Mouse (Mus musculus): ENCODE data around the gene Slx4ip. TPM values are rescaled to one million over a fixed set of nuclear protein-coding genes. Genes with fewer than 3 reads are reported as not detected.
"Not testable (repeated sequence)": the region's sequence is repeated elsewhere in the genome, so short reads cannot be mapped to it uniquely, and the experiment has no call there.

Gene Slx4ip
- total RNA-seq (2021) = 10 to 100 TPM; 11.5 to 12.3 TPM

DNA sequence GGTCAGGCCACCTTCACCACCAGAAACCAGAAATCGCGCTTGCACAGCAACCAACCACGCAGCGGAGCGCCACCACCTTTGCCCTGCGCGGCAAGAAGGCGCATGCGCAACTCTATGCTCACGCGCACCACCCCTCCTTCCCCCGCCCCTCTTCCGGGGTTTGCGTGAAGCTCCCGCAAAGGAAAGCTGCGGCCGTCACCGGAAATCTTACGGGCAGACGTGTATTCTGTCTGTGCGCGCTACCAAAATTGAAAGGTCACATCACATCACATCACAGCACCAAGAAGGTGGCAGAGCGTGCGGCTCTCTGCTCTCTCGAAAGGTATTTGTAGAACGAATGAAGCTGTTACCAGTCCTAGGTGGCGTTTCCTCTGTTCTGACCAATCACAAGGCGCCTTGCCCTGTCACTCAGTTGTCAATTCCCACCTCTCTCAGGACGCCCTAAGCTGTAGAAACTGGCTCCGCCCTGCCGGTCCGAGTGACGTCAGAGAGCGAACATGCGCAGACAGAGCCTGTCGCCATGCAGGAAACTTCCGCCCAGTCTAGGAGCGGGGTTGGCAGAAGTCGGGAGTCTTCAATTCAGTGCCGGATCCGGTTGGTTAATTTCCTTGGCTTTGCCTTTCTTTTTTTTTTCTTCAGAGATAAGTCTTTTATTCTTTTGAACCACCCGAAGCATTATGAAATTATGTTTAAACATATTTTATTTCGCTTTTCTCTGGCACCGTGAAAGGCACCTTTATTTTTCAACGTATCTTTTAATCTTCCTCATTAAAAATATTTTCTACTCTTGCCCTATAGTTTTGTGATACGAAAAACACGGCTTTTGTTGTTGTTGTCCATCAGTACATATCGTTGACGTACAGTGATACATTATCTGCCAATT lies at the start of gene Slx4ip, which contains the start of the genes AL731706.1 and Mkks:
Gene Slx4ip (plus strand): TSS at position 151 of the 883 bp plus-strand sequence.
Gene AL731706.1 (minus strand): TSS at position 322 of the 883 bp plus-strand sequence.
Gene Mkks (minus strand): TSS at position 322 of the 883 bp plus-strand sequence.
- intact Hi-C loops (cut with DNase I) = no loop called here

DNA sequence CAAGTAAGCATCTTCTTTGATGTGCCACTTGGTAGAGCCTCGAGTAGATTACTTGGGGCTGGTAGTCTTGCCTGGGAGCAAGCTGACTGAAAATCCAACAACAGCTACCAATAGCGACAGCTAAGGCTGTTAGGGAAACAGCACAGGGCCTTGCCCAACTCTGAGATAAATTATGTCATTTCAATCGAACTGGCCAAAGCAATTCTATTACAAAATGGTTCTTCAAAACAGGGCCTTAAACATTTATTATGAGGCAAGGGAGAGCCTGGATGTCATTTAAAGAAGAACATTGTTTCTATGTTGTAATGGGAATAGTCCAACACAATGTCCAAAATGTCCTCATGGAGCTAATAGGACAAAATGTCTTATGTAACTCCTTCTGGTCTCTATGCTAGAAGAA lies 40.7 kb upstream of the Slx4ip start:
- intact Hi-C loops (cut with DNase I) = no loop called here
- no peak for DNase-seq

More for the DNA sequence above, at the start of gene Slx4ip, which contains the start of the genes AL731706.1 and Mkks:
- DNase-seq = peak; percentile 99

DNA sequence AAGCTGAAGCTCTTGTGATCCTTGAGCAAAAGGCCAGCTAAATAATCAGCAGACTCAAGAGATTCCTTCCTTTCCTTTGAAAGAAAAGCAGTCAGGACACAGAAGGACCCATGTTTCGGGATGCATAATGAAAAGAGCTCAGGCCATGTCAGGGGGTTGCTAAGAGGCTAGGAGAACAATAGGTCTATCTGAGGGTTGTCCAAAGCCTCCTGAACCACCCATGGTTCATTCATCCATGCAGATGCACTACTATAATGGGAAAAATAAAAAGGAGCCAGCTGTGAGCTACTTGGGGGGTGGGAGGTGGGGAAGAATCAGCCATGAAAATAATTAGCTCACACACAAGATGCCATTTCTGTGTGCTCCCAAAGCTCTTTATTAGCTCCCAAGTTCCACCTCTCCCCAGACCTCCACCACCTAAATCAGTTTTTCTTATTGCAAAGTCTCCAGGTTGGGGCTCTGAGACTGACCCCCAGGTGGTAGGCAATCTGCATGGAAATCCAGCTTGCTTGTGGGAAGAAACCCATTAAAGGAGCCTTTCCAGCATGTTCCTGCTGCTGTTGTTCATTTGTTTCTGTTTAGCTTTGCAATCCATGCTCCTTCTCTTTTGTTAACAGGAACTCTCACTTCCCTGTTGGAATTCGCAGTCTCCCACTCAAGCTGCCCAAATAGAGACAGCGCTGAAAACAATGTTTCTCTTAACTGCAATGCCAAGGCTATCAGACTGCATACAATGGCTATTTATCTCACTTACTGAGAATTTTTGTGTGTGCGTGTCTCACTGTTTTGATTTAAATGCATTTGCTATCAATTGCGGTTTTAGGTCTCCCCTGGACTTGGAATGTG lies 36.3 kb upstream of the Slx4ip start:
- intact Hi-C loops (cut with DNase I) = no loop called here
- DNase-seq = no peak

DNA sequence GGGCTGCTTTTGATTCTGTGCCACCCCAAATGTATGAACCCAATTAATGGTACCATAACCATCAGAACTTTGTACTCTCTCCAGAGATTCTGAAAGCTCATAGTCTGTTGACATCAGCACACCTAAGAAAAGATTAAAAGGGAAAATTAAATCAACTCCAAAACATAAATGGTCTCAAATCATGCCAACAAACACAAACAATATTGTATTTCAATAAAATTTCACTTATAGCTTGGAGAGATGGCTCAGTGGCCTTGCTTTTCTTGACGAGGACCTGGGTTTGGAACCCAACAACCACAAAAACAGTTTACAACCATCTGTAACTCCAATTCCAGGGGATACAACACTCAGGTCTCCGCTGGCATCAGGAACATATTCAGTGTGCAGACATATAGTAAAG lies 5.4 kb upstream of the Slx4ip start, which contains the start of gene AL731706.2:
Gene AL731706.2 (minus strand): TSS at position 101 of the 400 bp plus-strand sequence.
- intact Hi-C loops (cut with DNase I) = loop anchor here (10.0 kb wide), 1 partner anchor 171 kb away; the partner anchor contains the start of gene Snap25
- DNase-seq = no peak

DNA sequence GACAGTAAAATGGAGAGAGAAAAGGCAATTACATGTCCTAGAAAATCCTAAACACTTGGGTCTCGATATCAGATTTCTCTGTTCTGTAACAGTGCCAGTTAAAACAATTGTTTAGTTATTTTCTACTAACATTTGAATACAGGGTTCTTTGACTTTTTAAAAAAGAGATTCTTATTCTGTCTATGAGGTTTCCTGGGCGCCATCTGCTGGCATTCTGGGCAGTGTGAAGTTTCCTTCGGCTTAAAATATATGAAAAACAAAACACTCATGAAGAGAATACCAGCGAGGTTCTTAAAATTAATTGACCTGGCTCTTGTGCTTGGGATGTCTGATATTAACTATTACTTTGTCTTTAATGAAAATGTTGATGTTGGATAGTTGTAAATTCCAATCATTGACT lies 4.2 kb upstream of the Slx4ip start:
- peak; percentile 31 for DNase-seq

DNA sequence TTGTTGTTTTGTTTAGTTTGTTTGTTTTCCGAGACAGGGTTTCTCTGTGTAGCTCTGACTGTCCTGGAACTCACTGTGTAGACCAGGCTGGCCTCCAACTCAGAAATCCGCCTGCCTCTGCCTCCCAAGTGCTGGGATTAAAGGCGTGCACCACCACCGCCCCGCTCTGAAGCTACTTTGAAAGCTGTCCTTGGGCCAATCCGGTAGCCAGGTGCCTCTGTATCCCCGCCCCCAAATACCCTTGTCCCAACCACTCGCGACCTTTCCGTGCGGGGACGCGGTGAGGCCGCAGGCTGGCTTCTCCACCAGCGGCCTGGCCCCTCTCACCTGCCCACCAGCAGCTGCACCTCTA lies 326 bp upstream of the Slx4ip start:
- intact Hi-C loops (cut with DNase I); DNase-seq: not testable (repeated sequence)

More for the DNA sequence above, 4.2 kb upstream of the Slx4ip start:
- intact Hi-C loops (cut with DNase I) = loop anchor here (2.0 to 10.0 kb wide), 2 partner anchors 172 to 400 kb away; partner anchors contain the start of gene Snap25

DNA sequence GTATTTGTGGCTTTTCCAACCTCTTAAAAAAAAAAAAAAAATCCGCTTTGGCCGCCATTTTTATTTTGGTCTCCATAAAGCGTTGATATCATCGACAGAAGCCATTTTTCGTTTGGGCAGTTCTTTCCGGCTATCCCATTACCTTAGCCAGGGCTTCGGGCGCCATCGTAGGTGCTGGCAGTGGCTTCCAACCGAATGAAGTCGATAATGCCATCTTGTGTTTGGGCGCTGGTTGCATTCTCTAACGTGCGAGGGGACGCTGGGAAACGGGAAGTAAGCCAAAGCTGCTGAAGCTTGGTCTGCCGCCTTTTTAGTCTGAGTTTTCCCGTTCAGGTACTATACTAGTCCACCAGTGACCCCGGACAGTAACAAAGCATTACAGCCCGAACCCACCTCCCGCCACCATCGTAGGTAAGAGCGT lies 943 bp downstream of the Slx4ip start:
- intact Hi-C loops (cut with DNase I) = no loop called here
- DNase-seq = peak; percentile 96

DNA sequence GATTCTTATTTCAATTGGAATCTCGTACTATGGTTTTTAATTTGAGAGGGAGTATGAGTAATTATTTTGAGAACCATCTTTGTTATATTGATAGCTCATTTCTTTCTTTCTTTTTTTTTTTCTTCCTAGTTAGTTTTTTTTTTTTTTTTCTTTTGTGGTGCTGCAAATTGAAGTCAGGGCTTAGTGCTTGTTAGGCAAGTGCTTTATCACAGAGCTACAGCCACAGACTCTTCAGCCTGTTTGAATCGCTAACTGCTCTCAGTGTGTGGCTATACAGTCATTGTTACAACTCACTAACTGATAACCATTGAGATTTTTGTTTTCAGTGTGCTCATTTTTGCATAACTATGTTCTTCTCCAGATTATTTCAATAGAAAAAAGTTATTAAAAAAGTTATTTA lies 3.5 kb downstream of the Slx4ip start:
- intact Hi-C loops (cut with DNase I) = no loop called here
- no peak for DNase-seq

DNA sequence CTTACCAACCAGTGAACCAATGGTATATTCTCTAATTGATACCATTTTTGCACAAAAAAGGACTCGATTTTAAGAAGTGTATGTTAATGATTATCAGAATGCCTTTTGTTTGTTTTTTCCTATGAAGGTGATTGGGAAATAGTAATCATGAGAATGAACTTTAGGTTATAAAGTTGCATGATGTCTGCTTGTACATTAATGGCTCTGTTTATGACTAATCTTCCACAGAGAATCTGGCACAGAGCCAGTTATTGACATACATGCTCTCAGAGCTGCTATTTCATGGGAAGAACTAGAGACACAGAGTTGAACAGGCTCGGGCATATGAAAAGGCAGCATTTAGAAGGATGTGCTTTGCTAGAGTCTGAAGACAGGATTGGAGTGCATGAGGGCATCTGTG lies 5.1 kb downstream of the Slx4ip start:
- intact Hi-C loops (cut with DNase I) = no loop called here
- DNase-seq = no peak

DNA sequence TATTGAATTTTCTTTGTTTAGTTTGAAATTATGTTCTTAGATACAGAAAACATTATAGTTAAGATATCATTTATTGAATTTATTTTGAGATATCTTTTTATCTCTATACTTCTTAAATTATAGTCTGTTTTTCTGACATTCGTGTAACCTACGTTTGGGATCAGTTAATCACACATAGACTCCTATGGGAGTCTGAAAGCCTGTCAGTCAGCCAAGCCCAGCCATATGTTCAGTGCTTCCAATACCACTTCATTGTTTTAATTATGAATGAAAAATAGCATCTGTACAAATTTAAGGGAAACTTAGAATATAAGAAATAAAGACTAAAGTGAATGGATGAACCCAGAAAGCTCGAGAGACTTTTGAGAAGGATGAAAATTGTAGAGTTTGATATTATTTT lies 17.6 kb downstream of the Slx4ip start:
- intact Hi-C loops (cut with DNase I) = no loop called here
- peak; percentile 47 for DNase-seq

DNA sequence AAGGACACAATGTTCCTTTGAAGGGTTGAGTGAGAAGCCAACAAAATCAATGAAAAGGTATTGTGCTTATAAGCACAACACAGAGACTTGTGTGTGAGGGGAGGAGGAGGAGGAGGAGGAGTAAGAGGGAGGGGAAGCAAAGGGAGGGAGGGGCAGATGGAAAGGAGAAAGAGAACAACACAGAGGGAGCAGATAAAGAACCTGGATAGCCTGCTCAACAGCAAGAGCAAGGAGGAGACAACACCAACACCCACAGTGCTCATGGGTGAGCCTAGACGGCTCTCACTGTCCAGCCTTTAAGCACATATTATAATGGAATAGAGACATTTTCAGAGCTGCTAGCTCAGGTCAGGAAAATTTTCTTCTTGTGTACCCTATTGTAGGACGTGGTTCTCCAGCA lies 18.3 kb downstream of the Slx4ip start:
- intact Hi-C loops (cut with DNase I) = no loop called here
- no peak for DNase-seq

DNA sequence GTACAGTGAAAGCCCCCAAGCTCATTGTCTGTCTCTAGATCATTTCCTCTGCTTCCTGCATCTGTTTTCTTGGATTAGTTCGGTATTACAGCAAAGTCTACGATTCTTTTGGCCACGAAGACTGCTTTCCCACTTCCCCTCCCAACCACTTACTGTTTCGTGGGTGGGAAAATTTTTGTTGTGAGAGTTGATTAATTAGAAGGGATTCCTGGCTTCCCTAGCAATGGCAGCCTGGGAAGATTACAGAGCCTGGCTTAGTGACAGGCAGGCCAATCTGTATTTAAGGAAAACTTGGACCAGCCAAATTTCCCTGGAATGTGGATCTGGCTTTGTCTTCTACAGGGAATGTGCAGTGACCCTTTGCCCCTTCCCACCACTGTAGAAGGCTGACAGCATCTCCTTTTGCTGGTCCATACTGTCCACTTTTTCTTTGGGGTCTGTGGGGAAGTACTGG lies 21.0 kb downstream of the Slx4ip start:
- intact Hi-C loops (cut with DNase I) = loop anchor here (5.0 kb wide), 3 partner anchors 200 to 1030 kb away; no protein-coding TSS in a partner anchor
- DNase-seq = no peak

DNA sequence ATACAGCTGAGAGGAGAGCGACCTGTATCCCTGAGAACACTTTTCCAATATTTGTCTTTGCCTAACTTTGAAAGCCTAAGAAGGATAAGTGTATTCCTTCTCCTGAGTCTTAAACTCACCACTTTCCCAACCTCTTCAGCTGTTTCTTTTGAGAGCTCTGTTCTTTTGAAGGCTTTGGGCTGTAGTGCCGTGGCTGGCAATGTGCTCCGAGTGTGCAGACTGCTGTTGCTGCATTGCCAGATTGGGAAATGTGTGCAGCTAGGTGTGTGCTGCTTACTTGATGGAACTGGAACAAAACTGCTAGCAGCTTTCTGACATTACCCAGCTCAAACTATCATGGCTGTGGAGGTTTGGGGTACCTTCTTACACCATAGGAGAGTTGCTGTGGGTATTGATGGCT lies 22.0 kb downstream of the Slx4ip start:
- intact Hi-C loops (cut with DNase I) = loop anchor here (5.0 kb wide), 3 partner anchors 199 to 1029 kb away; no protein-coding TSS in a partner anchor
- no peak for DNase-seq

DNA sequence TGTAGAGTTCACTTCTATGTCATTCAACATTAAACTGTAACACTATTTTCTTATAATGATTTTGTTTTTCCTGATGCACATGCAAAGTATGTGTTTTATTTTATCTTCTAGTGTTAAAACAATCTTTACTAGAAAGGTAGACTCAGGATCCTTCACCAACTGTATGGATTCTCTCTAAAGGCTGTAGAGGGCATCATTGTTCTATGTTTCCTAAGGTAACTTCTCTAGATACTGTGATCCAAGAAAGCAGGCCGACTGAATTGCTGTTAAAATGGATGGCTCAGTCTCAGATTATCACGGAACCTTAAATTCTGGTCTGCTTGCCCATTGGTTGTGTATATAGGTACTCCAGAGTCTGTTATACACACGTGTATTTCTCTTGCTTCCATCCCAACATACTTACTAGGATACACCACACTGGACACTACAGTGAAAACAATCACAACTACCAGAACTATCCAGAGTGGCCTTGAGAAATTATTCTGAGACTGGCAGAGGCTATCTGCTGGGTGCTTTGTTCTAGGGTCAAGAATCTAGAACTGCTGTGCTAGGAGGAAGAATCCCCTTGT lies 23.4 kb downstream of the Slx4ip start:
- intact Hi-C loops (cut with DNase I) = loop anchor here (5.0 kb wide), 3 partner anchors 198 to 1028 kb away; no protein-coding TSS in a partner anchor
- no peak for DNase-seq

DNA sequence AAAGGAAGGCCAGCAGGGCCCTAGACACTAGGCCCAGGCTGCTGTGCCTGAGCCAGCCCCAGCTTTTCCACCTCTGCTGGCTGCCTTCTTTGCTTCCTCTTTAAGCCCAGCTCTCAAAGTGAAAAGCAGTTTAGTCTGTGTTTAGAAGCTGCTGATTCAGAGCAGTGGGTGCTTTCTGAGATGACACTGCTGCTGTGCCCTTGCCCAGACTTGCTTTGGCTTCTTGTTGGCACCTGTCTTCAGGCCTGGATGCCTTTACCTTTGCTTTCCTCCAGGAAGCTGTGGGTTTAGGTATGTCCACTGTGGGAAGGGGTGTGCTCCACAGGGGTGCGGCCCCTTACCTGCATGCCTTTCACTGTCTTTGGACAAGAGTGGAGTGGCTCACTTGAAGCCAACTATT lies 28.4 kb downstream of the Slx4ip start:
- DNase-seq = no peak
- intact Hi-C loops (cut with DNase I) = no loop called here

DNA sequence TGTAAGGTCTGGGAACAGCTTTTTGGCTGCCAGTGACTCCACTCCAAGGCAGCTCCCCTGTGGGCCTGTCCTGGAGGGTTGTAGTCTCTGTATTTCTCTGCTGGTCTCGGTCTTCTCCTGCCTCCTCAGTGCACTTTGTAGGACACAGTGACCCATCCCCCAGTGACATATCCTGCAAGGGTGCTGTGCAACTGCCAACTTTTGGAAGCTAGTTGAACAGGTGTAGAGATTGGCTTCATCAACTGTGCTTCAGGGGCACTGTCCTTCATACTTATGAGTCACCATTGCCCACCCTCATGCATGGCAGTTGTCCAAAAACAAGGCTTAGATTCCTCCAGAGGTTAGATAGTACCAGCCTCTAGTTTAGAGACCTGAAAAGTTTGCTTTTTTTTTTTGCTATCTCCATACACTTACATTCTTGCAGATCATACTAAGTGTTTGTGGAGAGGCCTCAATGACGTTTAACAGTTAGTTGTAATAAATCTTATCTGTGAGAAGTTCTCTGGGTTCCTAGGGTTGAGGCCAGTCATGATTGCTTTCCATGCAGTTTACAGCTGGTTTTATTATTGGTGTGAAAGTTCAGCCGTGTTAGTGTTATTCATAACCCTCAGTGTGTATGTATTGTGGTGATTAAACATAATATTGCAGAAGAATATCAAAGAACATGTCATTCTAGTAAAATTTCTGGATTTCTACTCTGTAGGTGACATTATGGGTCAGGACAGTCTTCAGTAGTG lies 29.4 kb downstream of the Slx4ip start:
- no peak for DNase-seq
- intact Hi-C loops (cut with DNase I) = no loop called here

DNA sequence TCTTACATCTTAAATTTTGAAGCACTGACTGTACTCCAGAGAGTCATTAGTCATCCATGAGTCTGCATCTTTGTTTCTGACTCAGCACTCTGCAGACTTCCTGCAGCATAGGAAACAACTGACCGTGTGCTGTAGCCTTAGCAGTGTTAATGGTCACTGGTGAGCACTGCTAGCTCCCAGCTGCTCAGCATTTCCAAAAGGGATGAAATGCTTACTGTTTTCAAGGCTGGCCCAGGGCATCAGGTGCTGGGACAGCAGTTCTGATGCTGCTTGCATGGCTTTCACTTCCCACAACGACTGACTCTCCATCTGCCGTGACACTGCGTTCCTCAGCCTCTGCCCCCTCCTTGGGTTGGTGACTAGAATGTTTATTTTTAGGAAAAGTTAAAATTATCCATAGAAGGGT lies 30.0 kb downstream of the Slx4ip start:
- intact Hi-C loops (cut with DNase I) = no loop called here
- DNase-seq = peak; percentile 6

DNA sequence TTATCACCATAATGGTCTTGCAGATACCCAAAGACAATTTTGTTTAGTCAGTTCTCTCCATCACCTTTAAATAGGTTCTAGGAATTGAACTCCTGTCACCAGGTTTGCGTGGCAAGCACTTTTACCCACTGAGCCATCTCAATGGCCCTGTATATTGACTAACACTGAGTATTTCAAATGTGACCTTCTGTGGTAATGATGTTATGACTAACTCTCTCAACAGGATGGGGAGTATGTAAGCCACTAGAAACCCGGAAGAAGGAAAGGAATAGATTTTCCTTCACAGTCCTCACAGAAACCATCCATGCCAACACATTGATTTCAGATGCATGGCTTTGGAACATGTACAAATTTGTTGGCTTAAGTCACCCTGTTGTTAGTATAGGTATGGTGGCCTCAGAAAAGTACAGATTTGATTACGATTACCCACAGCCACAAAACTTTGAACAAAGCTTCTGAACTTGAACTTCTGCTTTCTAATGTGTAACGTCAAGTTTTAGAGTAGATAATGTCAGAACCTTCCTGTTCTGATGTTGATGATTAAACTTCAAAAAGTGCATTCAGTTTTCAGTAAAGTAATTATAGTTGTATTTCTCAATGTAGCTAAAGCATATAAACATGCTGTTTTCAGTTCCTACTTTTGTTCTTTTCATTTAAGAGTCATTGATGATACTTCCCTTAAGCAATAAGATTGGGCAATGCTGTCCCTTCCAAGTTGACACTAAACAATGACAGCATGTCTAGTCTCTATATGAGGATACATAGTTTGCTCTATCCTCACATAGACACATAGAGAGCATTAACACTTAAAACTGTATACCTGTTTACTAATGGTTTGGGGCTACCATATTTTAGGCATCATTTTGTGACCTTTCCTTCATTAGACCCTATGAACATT lies 45.6 kb downstream of the Slx4ip start:
- intact Hi-C loops (cut with DNase I) = no loop called here
- no peak for DNase-seq

DNA sequence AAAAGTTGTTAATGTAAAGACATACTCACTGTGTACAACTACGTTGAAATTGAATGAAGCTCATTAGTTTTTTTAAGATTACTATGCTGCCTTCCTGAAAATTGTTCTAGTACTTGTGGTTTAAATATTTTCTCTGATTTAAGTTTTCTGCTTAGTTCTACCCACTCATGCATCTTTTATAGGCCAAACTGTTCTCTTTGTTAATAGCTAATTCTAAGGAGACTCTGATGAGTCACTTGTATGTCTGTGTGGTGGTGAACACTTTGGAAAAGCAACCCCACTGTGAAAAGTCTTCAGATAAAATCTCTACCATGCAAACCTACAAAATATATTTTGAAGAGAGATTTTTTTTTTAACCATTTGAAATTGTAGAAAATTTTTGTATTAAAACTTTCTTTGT lies 47.2 kb downstream of the Slx4ip start:
- no peak for DNase-seq
- intact Hi-C loops (cut with DNase I) = no loop called here

Data from left cerebral cortex, postnatal 4 days (tissue).